Mouse (Mus musculus): ENCODE results near the gene Gm10097.

The Gm10097 gene

GRCm38 (mm10) chr10:5083716-5084115 is 14.7 kb downstream of the Gm10097 start:
- CTCF ChIA-PET = no interaction called here

GRCm38 (mm10) chr10:5085792-5086191 is 16.8 kb downstream of the Gm10097 start:
- CTCF ChIA-PET = no interaction called here

DNA sequence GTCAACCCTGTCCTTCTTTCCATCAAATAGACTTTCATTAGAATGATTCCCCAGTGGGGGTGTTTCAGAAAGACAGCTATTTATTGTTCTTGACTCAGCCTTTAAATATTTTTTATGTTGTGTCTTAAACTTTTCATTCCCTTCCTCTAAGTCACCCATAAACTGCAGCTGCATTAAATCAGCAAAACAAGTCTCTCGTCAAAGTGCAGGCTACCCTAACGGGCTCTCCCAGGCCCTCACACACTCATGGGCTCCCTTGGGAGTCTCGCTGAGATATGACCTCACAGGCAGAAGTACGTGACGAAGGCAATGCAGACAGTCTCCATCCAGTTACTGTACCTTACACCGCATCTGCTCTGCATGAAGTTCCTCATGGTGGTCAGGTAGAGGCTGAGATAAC is 17.3 kb downstream of the Gm10097 start:
- CTCF ChIA-PET = no interaction called here

DNA sequence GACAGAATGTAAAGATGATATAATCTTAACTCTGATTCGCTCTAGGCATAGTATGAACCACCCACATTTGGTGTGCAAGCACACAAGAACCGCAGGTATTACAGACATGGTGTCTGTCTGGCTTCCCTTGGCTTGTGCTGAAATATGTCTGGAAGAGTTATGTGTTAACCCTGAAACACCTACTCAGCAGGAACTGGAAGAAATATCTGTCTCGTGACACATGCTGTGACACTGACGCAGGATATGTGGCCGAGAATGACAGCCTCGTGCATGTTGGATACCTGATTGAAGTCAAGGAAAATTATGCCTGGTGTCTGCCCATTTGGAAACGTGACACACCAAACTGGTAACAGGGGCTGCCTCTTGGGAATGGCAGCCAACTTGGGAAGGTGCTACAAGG is 18.3 kb downstream of the Gm10097 start:
- CTCF ChIA-PET = no interaction called here

- CTCF ChIA-PET = no interaction called here
These were observed 20.1 kb downstream of the Gm10097 start for GRCm38 (mm10) chr10:5089133-5089532.

DNA sequence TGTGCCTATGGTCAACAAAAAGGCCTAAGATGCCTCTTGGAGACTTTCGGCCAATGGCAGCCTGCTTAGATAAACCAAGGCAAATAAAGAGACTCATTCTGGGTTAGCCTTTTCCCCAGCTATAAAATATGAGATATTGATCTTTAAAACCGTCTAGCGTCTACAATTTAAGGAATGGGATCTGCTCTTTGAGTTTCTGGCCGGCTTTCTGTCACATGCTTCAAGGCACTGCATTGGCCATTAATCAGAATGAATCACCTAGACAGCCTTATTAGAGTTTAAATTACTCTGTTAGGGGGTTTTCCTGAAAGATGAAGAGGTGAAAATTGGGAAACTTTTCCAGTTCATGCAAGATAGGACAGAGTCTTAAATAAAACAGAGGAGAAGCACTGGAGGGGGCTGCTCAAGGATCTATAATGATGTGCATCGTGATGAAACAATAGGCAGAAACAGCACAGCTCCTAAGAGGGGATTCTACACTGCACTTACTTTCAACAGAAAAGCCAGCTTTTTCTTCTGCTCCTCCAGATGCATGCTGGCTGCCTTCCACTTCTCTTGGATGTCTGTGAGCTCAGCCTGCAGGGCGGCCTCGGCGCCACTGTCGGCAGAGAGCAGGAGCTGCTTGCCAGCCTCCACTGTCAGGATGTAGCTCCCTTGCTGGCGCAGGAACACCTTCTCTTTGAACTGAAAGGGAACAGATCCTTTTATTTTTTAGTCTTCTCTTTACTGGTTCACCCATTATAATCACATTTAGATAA is 28.2 kb downstream of the Gm10097 start:
- CTCF ChIA-PET = no interaction called here

DNA sequence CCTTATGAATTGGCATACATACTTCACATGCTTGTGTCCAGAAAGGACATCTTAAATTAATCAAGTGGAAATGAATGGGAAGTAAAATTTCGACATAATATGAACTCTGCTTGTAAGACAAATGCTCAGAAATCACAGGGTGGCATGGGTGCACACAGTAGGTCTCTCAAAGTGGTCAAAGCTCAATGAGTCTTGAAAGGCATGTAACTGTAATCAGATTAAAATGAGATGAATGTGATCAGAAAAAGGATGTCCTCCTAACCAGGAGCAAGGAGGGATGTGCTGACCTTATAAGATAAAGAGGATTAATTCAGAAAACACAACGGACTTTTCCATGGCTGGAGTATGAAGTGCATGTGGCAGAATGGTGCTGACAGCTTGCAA is 28.8 kb downstream of the Gm10097 start:
- CTCF ChIA-PET = no interaction called here

DNA sequence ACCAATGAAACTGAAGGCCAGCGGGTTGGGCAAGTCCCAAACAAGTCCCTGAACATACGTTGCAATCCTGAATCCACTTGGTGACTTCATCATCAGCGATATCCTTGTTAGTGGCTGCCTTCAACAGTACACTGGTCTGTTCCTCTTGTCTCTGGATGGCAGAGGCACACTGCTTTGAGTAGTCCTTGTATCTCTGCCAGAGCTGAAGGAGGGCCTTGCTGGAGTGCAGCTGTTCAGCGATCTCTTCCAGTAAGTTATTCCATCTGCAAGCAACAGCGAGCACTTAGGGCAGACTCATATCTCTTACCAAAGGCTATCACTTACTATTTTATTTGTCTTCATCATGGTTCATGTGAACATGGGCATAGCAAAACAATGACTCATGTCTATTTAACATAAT is 41.8 kb downstream of the Gm10097 start:
- CTCF ChIA-PET = no interaction called here

DNA sequence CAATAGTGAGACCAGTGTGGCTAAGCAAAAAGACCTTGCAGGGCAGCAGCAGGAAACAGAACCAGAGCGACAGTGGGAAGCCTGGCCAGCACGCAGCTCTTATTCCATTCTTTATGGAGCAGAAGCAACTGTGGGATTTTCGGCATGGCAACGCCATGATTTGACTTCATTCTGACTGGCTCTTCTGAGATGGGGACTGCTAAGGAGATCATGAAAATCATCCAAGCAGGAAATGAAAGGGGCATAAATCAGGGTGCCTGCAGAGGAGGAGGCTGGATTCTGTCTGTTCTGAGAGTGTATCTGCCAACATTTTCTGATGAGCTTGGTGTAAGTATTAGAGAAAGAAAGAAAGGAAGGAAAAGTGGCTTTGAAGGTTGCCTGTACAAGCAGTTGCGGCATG is 47.2 kb downstream of the Gm10097 start:
- CTCF ChIA-PET = no interaction called here

- CTCF ChIA-PET = no interaction called here
These were observed 47.7 kb downstream of the Gm10097 start for GRCm38 (mm10) chr10:5116720-5117119.

Data from spleen, embryonic (tissue).